Mouse (Mus musculus): ENCODE results near the gene Dhx58. TPM values are rescaled to one million over a fixed set of nuclear protein-coding genes. Genes with fewer than 3 reads are reported as not detected.
A peak's percentile ranks its signal among the peaks of the same experiment; 100 is the strongest.

Gene Dhx58
- total and polyA plus RNA-seq, 3 experiments = 29.2 to 60.7 (median 42.2) TPM

DNA sequence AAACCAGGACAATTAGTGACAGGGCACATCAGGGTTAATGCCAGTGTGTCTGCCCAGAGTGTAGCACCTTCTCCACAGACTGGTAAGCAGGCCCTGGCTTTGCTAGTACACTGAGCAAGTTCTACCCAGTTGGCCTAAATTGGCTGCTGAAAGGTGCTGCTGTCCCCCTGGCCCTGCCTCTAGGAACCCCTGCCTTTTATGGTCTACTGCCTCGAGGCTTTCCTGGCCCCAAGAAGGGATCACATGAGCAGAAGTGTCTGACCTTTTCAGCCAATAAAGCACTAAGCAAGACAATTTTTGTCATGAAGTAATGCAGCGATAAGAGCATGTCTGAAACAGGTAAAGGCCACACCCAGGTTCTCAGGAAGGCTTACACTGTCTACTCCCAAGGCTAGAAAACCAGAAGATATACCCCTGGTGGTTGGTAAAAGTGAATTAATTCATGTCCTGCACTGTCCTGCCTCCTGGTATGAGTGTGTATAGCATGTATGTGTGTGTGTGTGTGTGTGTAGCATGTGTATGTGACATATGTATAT, 18.5 kb upstream of the Dhx58 start:
- DNase-seq = no peak

DNA sequence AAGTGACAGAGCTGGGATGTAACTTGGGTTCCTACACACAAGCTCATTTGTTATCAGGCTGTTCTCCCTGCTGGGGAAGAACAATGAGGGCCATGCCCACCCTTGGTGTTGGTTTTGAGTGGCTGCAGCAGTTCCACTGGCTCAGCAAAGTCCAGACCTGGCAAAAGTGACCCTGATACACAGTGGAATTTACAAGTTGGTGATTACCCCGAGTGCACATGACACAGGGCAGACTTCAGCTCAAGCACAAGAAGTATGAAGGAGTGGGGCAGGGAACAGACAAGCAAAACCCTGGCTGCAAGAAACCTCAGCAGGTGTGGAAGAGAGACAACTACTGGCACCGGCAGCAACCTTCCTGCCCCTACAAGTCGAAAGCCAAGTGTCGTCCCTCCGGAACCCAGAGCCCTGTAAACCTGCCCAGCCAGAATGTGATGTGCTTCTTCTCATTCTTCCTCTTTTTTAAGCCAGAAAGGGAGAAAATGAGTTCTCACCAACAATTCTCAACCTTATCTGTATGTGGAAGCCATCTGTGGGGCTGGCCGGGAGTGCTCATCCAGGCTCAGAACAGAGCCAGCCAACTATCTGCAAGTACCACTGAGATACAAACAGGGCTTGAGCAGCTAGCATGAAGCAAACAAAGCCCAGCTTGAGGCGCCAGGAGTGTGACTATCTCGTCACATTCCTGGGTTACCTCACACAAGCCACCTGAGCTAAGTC, 17.9 kb upstream of the Dhx58 start:
- no peak for DNase-seq

DNA sequence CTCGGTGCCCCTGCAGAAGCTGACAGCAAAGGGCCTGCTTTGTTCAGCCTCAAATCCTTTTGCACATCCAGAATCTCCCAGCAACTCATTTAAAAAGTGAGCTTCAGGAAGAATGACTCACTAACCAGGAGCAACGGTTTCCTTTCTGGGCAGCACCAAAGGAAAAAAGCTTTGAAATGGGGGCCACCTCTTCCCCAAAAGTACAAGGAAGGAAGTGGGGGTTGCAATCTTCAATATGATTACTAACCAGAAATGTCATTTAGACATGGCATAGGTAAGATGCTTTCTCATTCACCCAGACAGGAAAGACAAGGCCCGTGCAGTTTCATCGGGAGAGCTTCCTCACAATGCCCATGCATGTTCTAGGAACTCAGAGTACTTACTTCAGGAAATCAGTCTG, 17.2 kb upstream of the Dhx58 start:
- no peak for DNase-seq

DNA sequence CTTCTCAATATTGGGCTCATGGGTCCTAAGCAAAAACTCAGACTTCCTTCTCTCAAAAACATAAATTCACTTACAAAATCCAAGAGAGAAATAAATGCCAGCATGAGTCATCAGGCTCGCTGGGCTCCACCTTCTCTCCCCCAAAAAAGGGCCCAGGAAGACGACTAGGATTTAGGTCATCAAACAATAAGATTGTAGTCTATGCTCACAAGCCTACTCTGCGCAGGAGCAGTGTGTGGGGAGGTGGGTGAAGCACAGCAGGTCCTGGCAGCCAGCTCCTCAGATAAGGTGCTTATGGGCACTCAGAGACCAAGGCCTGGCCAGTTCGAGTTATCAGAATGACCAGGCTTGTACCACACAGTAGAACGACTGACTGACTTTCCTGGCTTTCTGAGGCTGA, 16.3 kb upstream of the Dhx58 start:
- DNase-seq = peak; percentile 57

DNA sequence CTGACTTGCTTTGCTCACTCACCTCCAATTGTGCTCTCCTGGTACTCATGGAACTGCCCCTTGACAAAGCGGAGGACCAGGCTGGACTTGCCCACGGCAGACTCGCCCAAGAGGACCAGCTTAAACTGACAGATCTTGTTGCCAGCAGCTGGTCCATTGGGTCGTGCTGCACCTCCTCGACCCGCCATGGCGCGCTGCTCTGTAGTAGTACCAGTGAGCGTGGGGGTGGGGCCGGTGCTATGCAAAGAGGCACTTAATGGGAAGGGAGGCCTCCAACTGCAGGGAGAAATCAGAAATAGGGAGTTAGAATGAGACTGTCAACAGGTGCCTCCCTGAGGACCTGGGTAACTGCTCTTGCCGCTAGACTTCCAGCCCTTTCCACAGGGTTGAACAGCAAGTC, 15.8 kb upstream of the Dhx58 start:
- no peak for DNase-seq

DNA sequence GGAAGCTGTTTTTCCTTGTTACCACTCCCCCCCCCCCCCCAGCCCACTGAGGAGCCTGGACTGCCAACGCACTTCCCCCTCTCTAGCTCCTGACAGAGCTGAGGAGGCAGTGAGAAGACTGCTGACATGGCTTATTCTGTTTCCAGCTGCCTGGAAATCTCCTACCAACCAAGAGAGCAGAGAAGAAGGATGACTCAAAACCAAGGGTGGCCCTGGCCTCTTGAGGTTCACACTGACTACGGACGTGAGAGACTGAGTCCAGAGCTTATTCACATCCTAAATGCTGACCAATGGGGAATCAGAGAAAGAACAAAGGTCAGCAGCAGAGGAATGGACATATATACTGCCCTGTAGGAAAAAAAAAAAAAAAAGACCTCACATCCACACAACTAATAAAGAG, 15.2 kb upstream of the Dhx58 start:
- DNase-seq = peak; percentile 57

DNA sequence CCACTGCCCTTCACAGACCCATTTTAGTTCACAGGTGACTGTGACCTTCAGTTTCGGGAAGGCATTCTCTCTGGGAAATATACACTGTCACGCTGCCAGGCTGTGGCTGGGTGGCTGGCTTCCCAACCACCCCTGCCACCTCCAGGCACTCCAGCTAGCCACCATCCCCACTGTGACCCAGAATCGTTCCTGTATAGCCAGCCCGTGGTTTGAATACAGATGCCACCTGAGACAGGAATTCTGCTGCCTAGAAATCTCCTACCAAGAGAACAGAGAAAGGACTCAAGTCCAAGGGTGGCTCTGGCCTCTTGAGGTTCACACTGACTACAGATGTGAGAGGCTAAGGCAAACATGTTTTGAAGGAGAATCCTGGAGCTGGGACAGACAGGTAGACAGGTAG, 14.8 kb upstream of the Dhx58 start:
- DNase-seq = no peak

DNA sequence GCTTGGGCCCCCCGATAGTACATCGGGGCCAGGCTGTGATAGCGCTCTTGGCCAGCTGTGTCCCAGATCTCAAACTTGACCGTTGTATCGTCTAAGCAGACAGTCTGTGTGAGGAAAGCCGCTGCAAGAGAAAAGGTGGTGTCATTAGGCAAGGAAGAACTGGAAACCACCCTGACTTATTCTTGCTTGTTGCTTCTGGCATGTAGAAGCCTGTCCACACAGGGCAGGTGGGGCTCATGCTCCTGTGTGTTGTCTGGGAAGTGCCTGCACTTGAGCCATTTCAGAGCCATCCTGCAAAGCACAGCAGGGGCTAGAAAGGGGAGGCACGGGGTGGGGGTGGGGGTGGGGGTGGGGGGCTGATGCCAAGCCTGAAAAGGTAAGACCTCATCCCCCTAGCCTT, 14.4 kb upstream of the Dhx58 start:
- DNase-seq = no peak

DNA sequence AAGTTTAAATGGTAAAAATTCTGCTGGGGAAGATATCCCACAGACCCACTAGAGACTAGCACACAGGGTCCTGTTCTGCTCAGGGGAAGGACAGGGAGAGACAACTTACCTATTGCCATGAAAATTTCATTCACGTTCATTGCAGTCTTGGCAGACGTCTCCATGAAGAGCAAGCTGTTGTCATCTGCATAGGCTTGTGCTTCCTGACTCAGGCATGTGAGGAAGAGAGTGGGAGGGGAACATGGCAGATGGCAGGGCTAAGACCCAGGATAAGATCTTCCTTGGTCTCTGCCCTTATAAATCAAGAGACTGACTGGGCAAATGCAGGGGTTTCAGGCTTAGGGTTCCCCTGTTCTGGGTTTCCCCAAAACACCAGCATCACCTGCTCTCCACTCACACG, 12.6 kb upstream of the Dhx58 start:
- DNase-seq = no peak

DNA sequence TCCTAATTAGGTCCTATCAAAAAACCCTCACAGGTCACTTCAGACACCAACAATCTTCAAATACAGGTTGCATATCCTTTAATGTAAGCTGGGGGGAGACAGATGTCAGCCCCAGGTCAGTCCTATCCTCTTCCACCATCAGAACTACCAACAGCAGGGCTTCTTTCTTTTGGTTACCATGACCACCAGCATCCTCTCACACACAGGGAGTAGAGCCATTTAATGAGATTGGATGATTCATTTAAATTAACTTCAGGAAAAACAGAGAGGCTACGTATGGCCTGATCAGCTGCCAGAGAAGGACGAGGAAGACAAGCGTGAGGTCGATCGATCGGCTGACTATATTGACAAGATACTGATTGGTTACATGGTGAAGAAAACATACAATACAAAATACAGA, 10.9 kb upstream of the Dhx58 start:
- no peak for DNase-seq

DNA sequence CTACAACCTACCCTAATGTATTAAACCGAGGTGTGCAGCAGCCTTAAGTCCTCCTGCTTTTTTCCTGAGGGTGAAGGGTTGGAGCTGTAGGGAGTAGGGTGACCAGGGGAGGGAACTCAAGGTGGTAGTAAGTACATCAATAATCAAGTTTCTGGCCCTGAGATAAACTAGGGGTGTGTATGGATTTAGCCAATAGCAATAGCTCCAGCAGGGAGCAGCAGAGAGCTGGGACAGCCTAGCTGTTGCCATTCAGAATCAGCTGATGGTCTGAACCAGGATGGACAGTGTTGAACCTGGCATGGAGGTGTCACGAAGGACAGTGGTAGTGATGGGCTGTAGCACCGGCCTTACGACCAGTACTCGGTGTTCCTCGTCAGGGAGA, 10.5 kb upstream of the Dhx58 start:
- DNase-seq = peak; percentile 82

DNA sequence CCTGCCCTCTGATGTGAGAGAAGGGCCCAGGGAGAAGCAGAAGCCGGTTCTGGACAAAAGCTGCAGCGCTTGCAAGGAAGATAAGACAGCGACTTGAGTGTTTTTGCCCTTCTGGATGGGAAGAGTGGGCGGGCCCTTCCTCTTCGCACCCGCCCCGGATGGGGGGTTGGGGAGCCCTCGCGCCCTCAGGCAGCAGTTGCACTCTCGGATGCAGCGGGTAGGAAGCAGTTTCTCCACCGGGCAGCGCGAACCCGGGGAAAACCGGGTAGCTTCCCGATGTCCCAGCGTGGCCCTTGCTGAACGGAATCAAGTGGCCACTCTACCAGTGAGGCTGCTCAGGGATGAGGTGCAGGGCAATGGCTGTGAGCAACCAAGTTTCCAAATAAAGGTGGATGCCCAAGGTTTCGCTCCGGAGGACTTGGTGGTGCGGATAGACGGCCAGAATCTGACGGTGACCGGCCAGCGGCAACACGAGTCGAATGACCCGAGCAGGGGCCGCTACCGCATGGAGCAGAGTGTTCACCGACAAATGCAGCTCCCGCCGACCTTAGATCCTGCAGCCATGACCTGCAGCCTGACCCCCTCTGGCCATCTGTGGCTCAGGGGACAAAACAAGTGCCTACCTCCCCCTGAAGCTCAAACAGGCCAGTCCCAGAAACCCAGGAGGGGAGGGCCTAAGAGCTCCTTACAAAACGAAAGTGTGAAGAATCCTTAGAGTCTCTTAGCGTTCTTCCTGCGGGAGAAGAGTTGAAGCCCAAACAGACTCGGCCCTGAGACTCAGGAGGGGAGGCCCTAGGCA, 9.9 kb upstream of the Dhx58 start, which contains the start of gene Hspb9:
Gene Hspb9, plus strand, starts transcription at position 116 of the 799 bp plus-strand sequence.
- DNase-seq = peak; percentile 87

DNA sequence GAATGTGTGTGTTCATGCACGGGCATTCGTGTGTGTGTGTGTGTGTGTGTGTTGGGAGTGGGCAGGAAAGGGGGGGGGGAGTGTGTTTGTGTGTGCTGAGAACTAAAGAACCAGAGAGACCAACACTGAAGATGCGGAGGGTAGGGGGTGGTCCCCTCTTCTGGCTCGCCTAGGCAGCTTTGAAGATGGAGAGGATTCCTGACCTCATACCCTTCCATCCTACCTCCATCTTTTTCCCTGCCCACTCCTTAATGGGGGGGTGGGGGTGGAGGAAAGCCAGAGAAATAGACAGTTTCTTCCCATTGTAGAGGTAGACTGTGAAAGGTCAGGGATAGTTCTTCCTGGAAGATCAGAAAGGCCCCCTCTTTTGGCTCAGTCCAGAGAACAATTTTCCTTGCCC, 9.1 kb upstream of the Dhx58 start:
- DNase-seq = no peak

DNA sequence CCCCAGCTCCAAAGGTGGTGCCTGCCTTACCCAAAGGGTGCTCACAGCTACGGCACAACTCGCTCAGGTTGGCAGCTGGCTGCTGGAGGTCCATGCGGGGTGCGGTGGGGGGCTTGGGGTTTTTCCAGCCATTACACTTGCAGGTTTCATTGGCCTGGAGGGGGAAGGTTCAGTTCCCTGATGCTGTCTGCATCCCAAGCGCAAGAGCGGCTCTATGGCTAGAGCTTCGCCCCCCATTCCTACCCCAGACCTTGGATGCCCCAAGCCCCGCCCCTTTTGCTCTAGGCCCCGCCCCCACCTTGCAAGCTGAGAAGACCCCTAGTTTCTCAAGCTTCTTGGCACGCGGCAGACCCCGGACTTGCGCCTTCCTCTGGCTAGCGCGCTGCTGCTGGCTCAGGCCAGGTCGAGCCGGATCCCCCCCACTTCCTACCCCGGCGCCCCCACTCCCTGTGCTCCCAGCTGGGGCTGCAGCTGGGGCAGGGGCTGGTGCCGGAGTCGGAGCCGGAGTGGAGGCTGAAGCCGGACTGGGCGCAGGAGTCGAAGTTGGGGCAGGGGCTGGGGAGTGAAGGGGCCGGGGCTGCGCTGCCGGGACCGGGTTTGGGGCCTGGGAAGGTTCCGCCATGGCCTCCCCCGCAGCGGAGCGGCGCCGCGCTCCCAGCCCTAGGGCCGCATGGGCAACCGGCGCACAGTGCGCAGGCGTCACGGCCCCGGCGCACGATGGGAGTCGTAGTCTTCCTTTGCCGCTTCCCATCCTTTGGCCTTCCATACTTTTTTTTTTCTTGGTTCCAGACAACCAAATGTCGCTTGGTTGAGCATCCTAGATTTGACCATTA, 7.9 kb upstream of the Dhx58 start, which contains the start of gene Kat2a:
Gene Kat2a, minus strand, starts transcription at position 683 of the 833 bp plus-strand sequence.
- peak; percentile 92 for DNase-seq

DNA sequence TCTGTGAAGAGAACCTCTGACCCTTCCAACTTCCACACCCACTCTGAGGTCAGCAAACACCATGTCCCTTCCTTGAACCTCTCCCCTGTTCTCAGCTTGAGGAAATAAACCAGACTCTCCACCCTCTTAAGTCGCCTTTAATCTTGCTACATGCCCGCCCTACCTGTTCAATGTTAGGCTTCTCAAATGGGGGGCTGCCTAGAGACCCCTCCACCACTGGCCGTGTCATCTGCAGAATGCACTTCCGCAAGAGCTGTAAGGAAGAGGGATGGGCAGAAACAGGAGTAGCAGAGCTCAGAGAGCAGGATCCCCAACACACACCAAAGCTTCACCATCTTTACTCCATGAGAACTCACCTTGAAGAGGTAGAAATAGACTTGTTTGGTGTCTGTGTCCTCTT, 6.9 kb upstream of the Dhx58 start:
- no peak for DNase-seq

DNA sequence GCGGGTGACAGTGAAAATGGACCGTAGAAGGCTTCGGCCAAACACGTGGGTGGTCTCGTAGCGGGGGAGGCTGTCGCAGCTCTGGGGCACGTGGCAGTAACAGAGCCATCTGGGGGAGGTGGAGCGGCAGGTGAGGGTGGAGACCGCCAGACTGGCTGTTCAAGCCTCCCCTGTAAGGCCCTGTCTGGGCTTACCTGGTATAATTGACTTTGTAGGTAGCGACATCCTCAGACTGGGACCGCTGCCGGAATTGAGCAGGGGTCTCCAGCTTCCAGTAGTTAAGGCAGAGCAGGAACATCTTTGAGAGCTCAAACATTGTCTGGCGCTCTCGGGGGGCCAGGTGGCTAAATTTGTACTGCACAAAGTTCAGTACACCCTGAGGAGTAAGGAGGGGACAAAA, 6.5 kb upstream of the Dhx58 start:
- no peak for DNase-seq

DNA sequence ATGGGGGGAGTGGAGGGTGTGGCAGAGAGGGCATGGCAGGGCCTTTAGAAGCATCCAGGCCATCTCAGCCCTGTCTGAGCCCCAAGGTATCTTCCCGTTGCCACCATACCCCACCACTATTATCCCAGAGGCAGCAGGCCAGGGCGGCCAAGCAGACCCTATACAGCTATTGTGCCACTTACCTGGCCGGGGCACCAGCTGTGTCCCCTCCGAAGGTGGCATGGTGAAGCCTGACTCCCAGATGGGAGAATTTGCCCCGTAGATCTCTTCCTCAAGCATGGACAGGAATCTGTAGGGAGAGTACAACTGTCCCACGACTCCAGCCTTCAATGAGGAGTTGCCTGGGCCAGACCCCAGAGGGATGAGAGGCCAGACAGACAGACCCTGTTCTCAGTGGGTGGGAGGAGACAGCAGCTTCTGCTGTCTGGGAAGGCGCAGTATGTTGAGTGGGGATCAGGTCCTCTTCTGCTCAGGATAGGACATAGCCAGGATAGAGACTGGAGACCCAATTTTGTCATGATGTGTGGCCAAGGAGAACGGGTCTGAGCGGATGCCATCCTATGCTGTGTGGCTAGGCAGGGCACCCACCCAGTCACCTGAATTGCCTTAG, 5.2 kb upstream of the Dhx58 start:
- DNase-seq = no peak

DNA sequence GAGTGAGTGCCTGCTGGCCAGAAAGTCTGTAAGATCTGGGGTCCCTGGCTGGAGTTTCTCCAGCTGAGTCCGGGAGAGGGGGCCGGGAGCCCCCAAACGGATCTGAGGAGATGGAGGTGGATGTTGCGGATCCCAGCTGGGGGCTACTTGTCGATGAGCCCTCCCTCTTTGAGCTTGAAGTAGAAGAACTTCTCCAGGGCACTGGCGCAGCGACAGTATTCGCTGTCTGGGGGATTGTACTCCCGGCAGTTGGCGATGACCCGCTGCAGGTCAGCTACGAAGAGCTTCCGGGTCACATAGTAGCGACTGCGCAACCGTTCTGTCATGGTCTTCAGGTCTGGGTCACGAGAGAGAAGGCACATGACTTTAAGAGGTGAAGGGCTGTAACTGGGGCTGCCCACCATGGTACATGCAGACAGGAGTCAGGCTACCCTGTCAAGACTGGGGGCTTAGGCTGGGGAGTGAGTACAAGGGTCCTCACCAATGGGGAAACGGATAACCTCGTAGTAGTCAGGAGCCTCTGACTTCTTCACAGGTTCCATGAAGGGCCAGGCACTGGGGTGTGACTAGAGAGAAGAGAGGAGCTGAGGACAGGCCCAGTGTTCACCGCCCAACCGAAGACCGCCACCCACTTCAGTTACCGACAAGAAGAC, 1.1 kb upstream of the Dhx58 start:
- no peak for DNase-seq

DNA sequence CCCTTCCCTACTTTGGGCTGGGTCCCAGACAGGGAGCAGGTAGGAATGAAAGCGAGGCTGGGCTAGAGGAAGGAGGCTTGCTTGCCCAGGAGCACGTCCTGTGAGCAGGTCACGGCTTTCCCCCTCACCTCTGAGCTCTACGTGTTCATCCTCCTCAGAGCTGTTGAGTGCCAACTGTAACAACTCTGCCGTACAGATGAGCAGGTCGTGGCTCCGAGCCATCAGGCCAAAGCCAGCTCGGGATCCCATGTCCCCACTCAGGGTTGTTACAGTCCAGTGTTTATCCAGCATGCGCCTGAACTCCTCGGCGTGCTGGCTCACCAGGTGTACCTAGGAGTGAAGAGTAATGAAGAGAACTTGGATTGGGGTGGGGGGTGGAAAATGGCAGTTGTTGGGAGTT, 705 bp downstream of the Dhx58 start:
- DNase-seq = no peak

DNA sequence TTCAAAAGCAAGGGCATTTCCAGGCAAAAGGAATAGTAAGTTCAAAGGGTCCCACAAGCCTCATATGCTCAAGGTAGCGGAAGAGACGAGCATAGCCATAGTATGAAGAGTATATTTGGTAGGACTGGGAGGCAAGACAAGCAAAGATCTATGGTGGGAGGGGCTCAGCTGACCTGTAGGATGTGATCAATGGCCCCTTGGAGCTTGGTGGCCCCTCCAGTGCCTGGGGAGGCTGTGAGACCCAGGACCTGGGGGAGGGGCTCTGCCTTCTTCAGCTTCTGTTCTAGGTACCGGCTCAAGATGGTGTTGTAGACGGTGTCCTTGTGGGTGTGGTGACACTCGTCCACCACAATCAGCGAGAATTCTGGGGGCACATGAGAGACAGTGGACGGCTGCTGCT, 1.2 kb downstream of the Dhx58 start:
- no peak for DNase-seq

DNA sequence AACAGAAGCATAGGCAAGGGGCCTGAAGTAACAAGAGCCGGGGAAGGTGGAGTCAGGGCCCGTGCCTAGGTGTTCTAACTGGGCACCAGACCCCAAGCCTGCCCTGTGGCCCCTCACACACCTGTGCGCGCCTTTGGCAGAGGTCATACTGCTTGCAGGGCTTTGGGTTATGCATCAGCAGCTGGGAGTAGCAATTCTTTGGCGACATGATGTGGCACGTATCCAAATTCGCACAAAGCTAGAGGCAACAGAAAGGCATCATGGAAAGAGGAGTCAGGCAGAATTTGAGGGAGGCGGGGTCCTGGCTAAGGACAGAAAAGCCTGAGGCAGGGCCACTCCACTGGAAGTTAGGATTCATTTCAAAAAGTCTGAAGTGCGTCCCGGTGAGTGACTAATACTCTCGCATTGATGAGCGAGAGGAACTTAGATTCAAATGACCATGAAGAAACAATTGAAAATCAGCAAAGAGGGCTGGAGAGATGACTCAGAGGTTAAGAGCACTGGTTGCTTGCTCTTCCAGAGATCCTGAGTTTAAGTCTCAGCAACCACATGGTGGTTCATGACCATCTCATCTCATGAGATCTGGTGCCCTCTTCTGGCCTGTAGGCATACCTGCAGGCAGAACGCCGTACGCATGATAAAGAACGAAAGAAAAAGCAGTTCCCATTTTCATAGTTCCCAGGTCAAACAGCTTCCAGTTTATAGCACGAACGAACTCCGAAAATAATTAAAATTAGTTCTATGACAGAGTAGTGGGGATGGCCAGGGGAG, 1.8 kb downstream of the Dhx58 start:
- DNase-seq = peak; percentile 74
